ENCODE assay signal across 22 mouse cellular contexts in the genomic region with DNA sequence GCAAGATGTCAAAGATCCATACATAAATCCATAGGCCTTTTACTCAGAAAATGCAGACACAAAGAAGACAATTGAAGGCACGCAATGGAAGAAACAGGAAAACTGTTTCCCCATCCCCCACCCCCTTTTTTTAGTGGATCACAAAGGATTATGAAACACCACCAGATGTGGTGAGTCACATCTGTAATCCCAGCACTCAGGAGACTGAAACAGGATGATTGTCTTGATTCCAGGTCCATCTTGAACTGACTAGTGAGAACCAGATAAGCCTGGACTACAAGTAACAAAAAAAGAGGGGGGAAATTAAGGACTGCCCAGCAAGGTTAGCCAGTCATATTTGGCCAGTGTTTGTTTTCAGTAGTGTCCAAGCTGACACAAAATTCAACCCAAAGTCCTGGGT.
"Had no signal": no experiment of that assay in that cellular context is flagged by ENCODE, and none has a peak within 500 bp of the region (broad histone marks: within the 10 kb centered on the region; RNA-seq: fewer than 3 reads in every experiment).

No protein-coding gene starts in this region.

- H3K27ac ChIP-seq: heart, adult 2 months; hindbrain, embryonic 10.5 days; hindbrain, embryonic 12.5 days; hindbrain, embryonic 14.5 days; intestine, embryonic 15.5 days; limb, embryonic 13.5 days; limb, embryonic 15.5 days; liver, embryonic 12.5 days; liver, embryonic 14.5 days had no signal

- H3K4me3 ChIP-seq: heart, adult 2 months; heart, embryonic 12.5 days; hindbrain, embryonic 10.5 days; hindbrain, embryonic 12.5 days; intestine, embryonic 15.5 days; limb, embryonic 13.5 days; limb, embryonic 15.5 days; liver, embryonic 12.5 days had no signal

- H3K36me3 ChIP-seq: heart, embryonic 12.5 days; hindbrain, embryonic 10.5 days; hindbrain, embryonic 12.5 days; intestine, embryonic 15.5 days; limb, embryonic 13.5 days; limb, embryonic 15.5 days; liver, embryonic 12.5 days had no signal

- H3K27me3 ChIP-seq: heart, embryonic 12.5 days; hindbrain, embryonic 12.5 days; intestine, embryonic 15.5 days; limb, embryonic 13.5 days; limb, embryonic 15.5 days; liver, embryonic 12.5 days had no signal

- H3K4me2 ChIP-seq: heart, embryonic 12.5 days; hindbrain, embryonic 12.5 days; hindbrain, embryonic 14.5 days; intestine, embryonic 15.5 days; limb, embryonic 13.5 days; limb, embryonic 15.5 days; liver, embryonic 12.5 days had no signal

- DNase-seq: heart, adult 2 months; heart, postnatal 10 days; heart, postnatal 4 days; kidney, adult 18-20 months; kidney, adult 8-10 months; kidney, postnatal 10 days; kidney, postnatal 36 days; layer of hippocampus, adult 9-11 months; layer of hippocampus, postnatal 36 days; left cerebral cortex, postnatal 4 days had no signal

- H3K9me3 ChIP-seq: heart, embryonic 12.5 days; hindbrain, embryonic 10.5 days; hindbrain, embryonic 12.5 days; intestine, embryonic 15.5 days; limb, embryonic 13.5 days; limb, embryonic 15.5 days; liver, embryonic 12.5 days had no signal

- H3K9ac ChIP-seq: heart, embryonic 12.5 days; hindbrain, embryonic 12.5 days; hindbrain, embryonic 14.5 days; intestine, embryonic 15.5 days; limb, embryonic 13.5 days; limb, embryonic 15.5 days; liver, embryonic 12.5 days; liver, embryonic 14.5 days had no signal

- ATAC-seq: hindbrain, embryonic 16.5 days; inflammation-experienced regulatory T-cells, adult 6 months; intestine, embryonic 15.5 days; intestine, postnatal 0 days; liver, embryonic 12.5 days had no signal

- H3K4me1 ChIP-seq: heart, embryonic 12.5 days; hindbrain, embryonic 10.5 days; hindbrain, embryonic 12.5 days; limb, embryonic 15.5 days; liver, embryonic 12.5 days had no signal
